Mouse (Mus musculus): ENCODE results near the gene Serpinb9f.
"Not testable (repeated sequence)": the region's sequence is repeated elsewhere in the genome, so short reads cannot be mapped to it uniquely, and the experiment has no call there.

Serpinb9f gene

GRCm38 (mm10) chr13:33323777-33324176, at the start of gene Serpinb9f:
TSS of gene Serpinb9f (plus strand) at chr13:33324077.
- not testable (repeated sequence) for DNase-seq (ENCODE audit: low read depth, low spot score)

DNA sequence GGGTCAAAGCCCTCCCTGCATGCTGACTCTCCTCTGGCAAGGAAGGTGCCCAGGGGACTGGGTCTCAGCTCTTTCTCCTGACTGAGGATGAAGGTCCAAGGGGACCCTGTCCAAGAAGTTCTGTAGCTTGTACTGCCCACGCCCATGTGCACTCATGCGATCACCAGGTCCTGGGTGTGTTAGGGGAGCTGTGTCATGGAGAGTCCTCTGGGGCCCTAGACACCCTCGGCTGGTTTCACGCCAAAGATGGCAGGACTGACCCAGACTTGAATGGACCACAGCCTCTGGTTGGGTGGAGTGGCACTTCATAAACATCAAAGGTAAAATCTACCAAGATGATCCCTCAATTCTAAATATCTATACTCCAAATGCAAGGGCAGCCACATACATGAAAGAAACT, 15.2 kb upstream of the Serpinb9f start:
- not testable (repeated sequence) for DNase-seq (ENCODE audit: low read depth, low spot score)

DNA sequence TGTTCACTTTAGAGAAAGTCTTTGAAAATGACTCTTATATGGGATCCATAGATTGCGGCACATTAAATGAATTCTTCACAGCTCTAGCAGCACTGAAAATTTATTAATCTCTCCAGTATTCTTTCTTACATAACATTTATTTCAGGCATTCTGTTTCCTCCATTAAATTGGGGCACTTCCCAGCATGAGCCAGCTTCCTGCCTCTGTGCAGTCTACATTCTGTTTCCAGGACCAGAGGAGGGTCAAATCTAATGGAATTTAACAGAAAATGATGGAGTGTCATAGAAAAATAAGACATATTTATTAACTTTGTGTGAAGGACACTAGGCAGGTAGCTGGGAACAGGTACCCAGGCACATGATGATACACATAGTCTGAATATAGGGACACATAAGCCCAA, 32.8 kb downstream of the Serpinb9f start:
- DNase-seq (ENCODE audit: low read depth, low spot score): not testable (repeated sequence)
